Mouse (Mus musculus): ENCODE measurements around the gene Spred2.

The Spred2 gene

GRCm38 (mm10) chr11:19925976-19926842, 2.0 kb downstream of the Spred2 start:
- DNase-seq, result peak; percentile 67

GRCm38 (mm10) chr11:19926843-19927120, 2.6 kb downstream of the Spred2 start:
- DNase-seq, result no peak

- no peak for DNase-seq
These were observed 4.5 kb downstream of the Spred2 start for GRCm38 (mm10) chr11:19928633-19929032.

- no peak for DNase-seq
These were observed 5.1 kb downstream of the Spred2 start for GRCm38 (mm10) chr11:19929087-19929865.

- no peak for DNase-seq
These were observed 7.5 kb downstream of the Spred2 start for GRCm38 (mm10) chr11:19931569-19932230.

- DNase-seq, result no peak
These were observed 8.9 kb downstream of the Spred2 start for GRCm38 (mm10) chr11:19932983-19933511.

GRCm38 (mm10) chr11:19935524-19936354, 11.6 kb downstream of the Spred2 start:
- DNase-seq, result peak; percentile 32

- DNase-seq, result no peak
These were observed 14.4 kb downstream of the Spred2 start for GRCm38 (mm10) chr11:19938456-19939004.

GRCm38 (mm10) chr11:19939305-19939730, 15.1 kb downstream of the Spred2 start:
- no peak for DNase-seq

- DNase-seq, result no peak
These were observed 15.7 kb downstream of the Spred2 start for GRCm38 (mm10) chr11:19939831-19940230.

GRCm38 (mm10) chr11:19941156-19941777, 17.1 kb downstream of the Spred2 start:
- DNase-seq, result peak; percentile 41

GRCm38 (mm10) chr11:19941978-19942377, 17.8 kb downstream of the Spred2 start:
- DNase-seq, result no peak

- no peak for DNase-seq
These were observed 19.6 kb downstream of the Spred2 start for GRCm38 (mm10) chr11:19943753-19944152.

GRCm38 (mm10) chr11:19944701-19945100, 20.5 kb downstream of the Spred2 start:
- DNase-seq, result no peak

GRCm38 (mm10) chr11:19946721-19947120, 22.5 kb downstream of the Spred2 start:
- DNase-seq, result no peak

- peak; percentile 73 for DNase-seq
These were observed 23.5 kb downstream of the Spred2 start for GRCm38 (mm10) chr11:19947626-19948135.

- DNase-seq, result no peak
These were observed 25.6 kb downstream of the Spred2 start for GRCm38 (mm10) chr11:19949725-19950124.

GRCm38 (mm10) chr11:19950169-19950568, 26.0 kb downstream of the Spred2 start:
- no peak for DNase-seq

- no peak for DNase-seq
These were observed 28.8 kb downstream of the Spred2 start for GRCm38 (mm10) chr11:19952963-19953362.

GRCm38 (mm10) chr11:19953919-19954318, 29.7 kb downstream of the Spred2 start:
- no peak for DNase-seq

GRCm38 (mm10) chr11:19955069-19955468, 30.9 kb downstream of the Spred2 start:
- peak; percentile 51 for DNase-seq

Data from kidney, adult 9 months (tissue).